Mouse (Mus musculus) spleen, embryonic (tissue): ENCODE measurements around the gene Cish.

ENCODE experiments used
- CTCF ChIA-PET: fragments of 350-600 bp; sonication (Branson Sonifier 250); formaldehyde crosslinking; loops from one replicate; lab custom pipeline; 2022; lab: Charles Lee

Cish gene

GRCm38 (mm10) chr9:107312811-107313584, 17.2 kb downstream of the Cish start:
- CTCF ChIA-PET: interaction anchor here (0.7 kb wide), 2 partner anchors 12 to 20 kb away, joined by 3 read pairs; no protein-coding TSS in a partner anchor

GRCm38 (mm10) chr9:107313926-107314325, 18.1 kb downstream of the Cish start:
- CTCF ChIA-PET: interaction anchor here (0.7 kb wide), 1 partner anchor 19 kb away, joined by 3 read pairs; no protein-coding TSS in a partner anchor

GRCm38 (mm10) chr9:107315791-107316190, 20.0 kb downstream of the Cish start:
- CTCF ChIA-PET: no interaction called here

GRCm38 (mm10) chr9:107322461-107323050, 26.7 kb downstream of the Cish start:
- CTCF ChIA-PET: no interaction called here

GRCm38 (mm10) chr9:107323558-107323957, 27.7 kb downstream of the Cish start:
- CTCF ChIA-PET: interaction anchor here (0.7 kb wide), 1 partner anchor 12 kb away, joined by 3 read pairs; no protein-coding TSS in a partner anchor

GRCm38 (mm10) chr9:107324799-107325561, 29.2 kb downstream of the Cish start:
- CTCF ChIA-PET: no interaction called here

- CTCF ChIA-PET: no interaction called here
Observed at GRCm38 (mm10) chr9:107325904-107326303, 30.1 kb downstream of the Cish start.

GRCm38 (mm10) chr9:107327879-107328620, 32.2 kb downstream of the Cish start:
- CTCF ChIA-PET: no interaction called here

- CTCF ChIA-PET: no interaction called here
Observed at GRCm38 (mm10) chr9:107330791-107331190, 35.0 kb downstream of the Cish start.

GRCm38 (mm10) chr9:107333686-107334085, 37.9 kb downstream of the Cish start:
- CTCF ChIA-PET: no interaction called here

GRCm38 (mm10) chr9:107334356-107334755, 38.5 kb downstream of the Cish start:
- CTCF ChIA-PET: interaction anchor here (1.1 to 1.3 kb wide), 2 partner anchors 38 to 46 kb away, joined by 3 to 4 read pairs; partner anchors contain the start of gene Cish

- CTCF ChIA-PET: interaction anchor here (0.6 to 2.0 kb wide), 5 partner anchors 11 to 47 kb away, joined by 3 to 7 read pairs (median 4); partner anchors contain the start of gene Cish
Observed at GRCm38 (mm10) chr9:107335046-107335445, 39.2 kb downstream of the Cish start.

- CTCF ChIA-PET: interaction anchor here (1.0 to 2.0 kb wide), 2 partner anchors 42 to 43 kb away, joined by 4 to 7 read pairs; no protein-coding TSS in a partner anchor
Observed at GRCm38 (mm10) chr9:107335909-107336308, 40.1 kb downstream of the Cish start.

- CTCF ChIA-PET: interaction anchor here (0.6 to 2.0 kb wide), 2 partner anchors 42 to 82 kb away, joined by 5 to 7 read pairs; no protein-coding TSS in a partner anchor
Observed at GRCm38 (mm10) chr9:107336386-107336785, 40.6 kb downstream of the Cish start.

- CTCF ChIA-PET: interaction anchor here (0.6 to 1.6 kb wide), 3 partner anchors 8 to 52 kb away, joined by 3 to 4 read pairs (median 3); partner anchors contain the start of gene Cish
Observed at GRCm38 (mm10) chr9:107338172-107338883, 42.5 kb downstream of the Cish start, which contains the start of gene Hemk1. Gene Hemk1 (minus strand): TSS chr9:107338350.

GRCm38 (mm10) chr9:107340267-107340859, 44.5 kb downstream of the Cish start, which contains the start of gene 6430571L13Rik:
Gene 6430571L13Rik (plus strand): TSS chr9:107340602.
- CTCF ChIA-PET: interaction anchor here (0.6 to 1.1 kb wide), 2 partner anchors 17 to 497 kb away, joined by 3 to 4 read pairs; no protein-coding TSS in a partner anchor

- CTCF ChIA-PET: interaction anchor here (1.1 kb wide), 1 partner anchor 16 kb away, joined by 4 read pairs; no protein-coding TSS in a partner anchor
Observed at GRCm38 (mm10) chr9:107340911-107341645, 45.3 kb downstream of the Cish start.

- CTCF ChIA-PET: interaction anchor here (0.7 kb wide), 2 partner anchors 30 to 31 kb away, joined by 3 to 6 read pairs; no protein-coding TSS in a partner anchor
Observed at GRCm38 (mm10) chr9:107342201-107342709, 46.4 kb downstream of the Cish start.
